Mouse (Mus musculus) stomach, embryonic 16.5 days (tissue): Measurements from ENCODE around the gene Tmem88b. TPM values are rescaled to one million over a fixed set of nuclear protein-coding genes. Genes with fewer than 3 reads are reported as not detected.
"Not testable (repeated sequence)": the region's sequence is repeated elsewhere in the genome, so short reads cannot be mapped to it uniquely, and the experiment has no call there.

Source experiments
- ATAC-seq: fragments of 200-750 bp; cut with Nextera tagmentation; 2 replicates; pipeline ENCODE4 v1.8.0; 2017; ENCODE audit warnings: moderate number of reproducible peaks, moderate TSS enrichment; ENCODE audit not compliant: insufficient read depth, low FRiP score
- H3K27ac ChIP-seq: fragments of 300-500 bp; sonication (generic); 2 replicates; pipeline ENCODE4 v1.5.1; 2014; ENCODE audit warnings: low read length
- H3K27me3 ChIP-seq: fragments of 300-500 bp; sonication (generic); 2 replicates; pipeline ENCODE4 v1.6.1; 2014; ENCODE audit warnings: low read length, control low read depth, mixed read lengths; ENCODE audit not compliant: control insufficient read depth, insufficient read depth
- H3K36me3 ChIP-seq: fragments of 300-500 bp; sonication (generic); 2 replicates; pipeline ENCODE4 v1.6.1; 2014; ENCODE audit warnings: low read length; ENCODE audit not compliant: control insufficient read depth, insufficient read depth
- H3K4me1 ChIP-seq: fragments of 300-500 bp; sonication (generic); 2 replicates; pipeline ENCODE4 v1.6.1; 2014; ENCODE audit warnings: low read length, control low read depth, mixed read lengths; ENCODE audit not compliant: control insufficient read depth, insufficient read depth
- H3K4me2 ChIP-seq: fragments of 300-500 bp; sonication (generic); 2 replicates; pipeline ENCODE4 v1.6.1; 2014; ENCODE audit warnings: low read depth, low read length, mixed read lengths
- H3K4me3 ChIP-seq: fragments of 300-500 bp; sonication (generic); replicated peaks from 2 replicates; pipeline ENCODE4 v1.5.1; 2014; ENCODE audit warnings: mild to moderate bottlenecking, low read length
- H3K9ac ChIP-seq: fragments of 300-500 bp; sonication (generic); 2 replicates; pipeline ENCODE4 v1.6.1; 2014; ENCODE audit warnings: low read length
- H3K9me3 ChIP-seq: fragments of 300-500 bp; sonication (generic); replicated peaks from 2 replicates; pipeline ENCODE4 v1.6.1; 2016; ENCODE audit warnings: low read length, control low read depth; ENCODE audit not compliant: control insufficient read depth
- WGBS: fragments of 180-500 bp; shearing (Covaris S2); extraction: QIAGEN DNeasy Blood & Tissue Kit; methylation state at CpG from one replicate; pipeline ENCODE4 v1.1.7; 2014; 5-methylcytosine and 5-hydroxymethylcytosine counted together
- polyA plus RNA-seq: library from polyadenylated mRNA; unstranded; fragments of >200 nt; fragmentation: Nextera tagmentation; extraction: Ambion mirVana; gene quantifications from 2 replicates; pipeline ENCODE4 v1.2.1, GENCODE M21; 2015

The Tmem88b gene
- polyA plus RNA-seq, 1 experiment from 2014 or later, result 0.43 TPM

DNA sequence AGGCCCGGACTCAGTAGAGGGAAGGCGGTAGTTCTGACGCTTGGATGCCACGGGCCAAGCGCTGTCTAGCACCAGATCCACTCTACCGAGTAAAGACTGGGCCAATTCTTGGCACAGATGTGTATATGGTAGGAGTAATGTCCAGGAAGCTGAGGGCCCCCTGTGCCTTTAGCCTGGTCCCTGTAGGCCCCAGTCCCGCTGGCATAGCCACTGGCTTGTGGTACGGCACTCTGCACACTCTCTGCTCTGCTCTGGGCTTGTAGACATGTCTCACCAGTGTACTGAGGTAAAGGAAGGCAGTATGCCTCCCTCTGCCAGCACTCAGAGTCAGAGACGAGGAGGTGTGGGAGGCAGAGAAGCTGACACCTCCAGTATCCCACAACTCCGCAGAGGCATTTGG lies 45.0 kb downstream of the Tmem88b start:
- not testable (repeated sequence) for H3K4me1 ChIP-seq, H3K9ac ChIP-seq, H3K4me3 ChIP-seq, H3K27ac ChIP-seq, H3K27me3 ChIP-seq, H3K9me3 ChIP-seq, ATAC-seq, H3K4me2 ChIP-seq
- WGBS, result 87% methylated on average over 10 of the region's 10 CpGs
- peaks cover 16% of the 10 kb centered on the region; the same call in 1 of the 2 replicates for H3K36me3 ChIP-seq

DNA sequence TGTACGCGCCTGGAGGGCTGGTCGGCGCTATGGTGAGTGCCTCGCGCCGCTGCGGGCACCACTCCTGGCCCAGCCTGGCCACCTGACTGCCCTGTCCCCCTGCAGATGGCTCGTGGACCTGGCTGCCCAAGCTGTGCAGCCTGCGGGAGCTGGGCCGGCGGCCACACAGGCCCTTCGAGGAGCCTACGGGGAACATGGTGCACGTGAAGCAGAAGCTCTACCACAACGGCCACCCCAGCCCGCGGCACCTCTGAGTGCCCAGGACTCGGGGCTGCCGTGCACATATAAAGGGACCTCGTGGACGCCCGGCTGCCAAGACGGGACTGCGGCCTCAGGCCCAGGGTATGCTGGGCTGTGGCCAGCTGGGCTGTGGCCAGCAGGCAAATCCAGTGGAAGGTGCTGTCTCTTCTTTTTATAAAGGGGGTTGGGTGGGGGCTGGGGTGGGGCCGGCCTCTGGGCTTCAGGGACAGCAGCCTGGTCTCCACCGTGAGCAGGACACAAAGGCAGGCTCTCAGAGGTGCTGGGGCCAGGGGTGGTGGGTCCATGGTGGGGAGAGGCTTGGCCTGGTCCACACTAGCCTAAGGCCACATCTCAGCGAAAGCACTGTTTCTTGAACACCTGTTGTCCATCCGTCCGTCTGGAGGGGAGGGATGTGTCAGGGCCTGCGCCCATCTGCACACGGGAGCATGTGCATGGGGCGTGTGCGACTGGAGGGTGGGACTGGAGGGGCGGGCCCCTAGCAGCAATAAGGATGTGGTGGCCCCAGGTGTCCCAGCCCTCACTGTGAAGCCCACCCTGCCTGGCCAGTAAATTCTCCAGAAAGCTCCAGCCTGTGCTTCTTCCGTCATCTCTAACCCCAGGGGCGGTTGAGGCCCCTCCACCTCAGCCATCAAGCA lies 45.7 kb downstream of the Tmem88b start:
- no peaks in the 10 kb centered on the region for H3K27me3 ChIP-seq
- no peaks in the 10 kb centered on the region for H3K9me3 ChIP-seq
- no peak overlapping the region for H3K4me3 ChIP-seq
- H3K4me2 ChIP-seq, result no peak overlapping the region
- no peak for ATAC-seq
- H3K36me3 ChIP-seq, result 0 out of 2 replicates have a peak, but pooled peaks cover 16% of the 10 kb centered on the region
- no peak overlapping the region for H3K27ac ChIP-seq
- peaks cover 11% of the 10 kb centered on the region for H3K4me1 ChIP-seq
- H3K9ac ChIP-seq, result no peak overlapping the region
- WGBS, result 83% methylated on average over 37 of the region's 37 CpGs

DNA sequence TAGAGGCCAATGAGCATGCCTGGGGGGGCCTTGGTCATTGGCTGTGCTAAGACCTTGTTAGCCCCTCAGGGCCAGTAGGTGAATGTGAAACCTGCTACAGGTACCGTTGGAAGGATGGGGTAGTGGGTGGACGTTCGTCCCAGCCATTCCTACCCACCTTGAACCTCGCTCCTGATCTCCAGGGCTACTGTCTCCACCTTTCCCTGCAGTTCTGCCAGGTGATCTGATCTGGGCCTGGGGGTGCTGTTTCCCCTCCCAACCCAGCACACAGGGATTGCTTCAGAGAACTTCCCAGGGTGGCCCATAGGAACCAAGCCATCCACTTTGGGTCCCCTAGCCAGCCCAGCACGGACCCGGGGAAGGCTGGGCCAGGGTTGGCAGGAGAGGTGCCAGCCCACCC lies 46.5 kb downstream of the Tmem88b start:
- Histone ChIP-seq H3K27ac (no peak overlapping the region), H3K4me1 (peaks cover 11% of the 10 kb centered on the region), H3K9me3 (no peaks in the 10 kb centered on the region), H3K4me2 (no peak overlapping the region), H3K4me3 (no peak overlapping the region), H3K27me3 (no peaks in the 10 kb centered on the region), H3K36me3 (0 out of 2 replicates have a peak, but pooled peaks cover 10% of the 10 kb centered on the region), H3K9ac (no peak overlapping the region)
- 75% methylated on average over 6 of the region's 6 CpGs for WGBS
- ATAC-seq, result no peak

DNA sequence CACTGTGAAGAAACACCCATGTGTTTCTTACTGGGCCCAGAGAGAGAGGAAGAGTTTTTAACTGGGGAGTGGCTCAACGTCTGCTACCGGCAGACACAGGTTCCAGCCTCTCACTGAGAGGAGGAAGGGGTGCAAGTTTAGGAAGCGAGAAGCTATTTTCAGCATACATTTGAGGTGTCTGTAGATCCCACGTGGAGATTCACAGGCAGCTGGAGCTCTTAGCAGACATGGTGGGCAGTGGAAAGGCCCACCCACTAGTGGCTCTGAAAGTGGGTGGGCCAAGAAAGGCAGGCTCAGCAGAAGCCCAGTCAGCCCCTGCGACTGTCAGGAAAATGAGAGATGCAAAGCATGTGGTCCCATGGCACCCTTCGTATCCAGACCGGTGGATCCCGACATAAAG lies 47.4 kb downstream of the Tmem88b start:
- no peak for ATAC-seq
- 40% methylated on average over 8 of the region's 8 CpGs for WGBS
- Histone ChIP-seq H3K27me3 (no peaks in the 10 kb centered on the region), H3K9me3 (no peaks in the 10 kb centered on the region), H3K36me3 (0 out of 2 replicates have a peak, but pooled peaks cover 10% of the 10 kb centered on the region), H3K4me2 (no peak overlapping the region), H3K9ac (no peak overlapping the region), H3K4me1 (peaks cover 14% of the 10 kb centered on the region), H3K4me3 (no peak overlapping the region), H3K27ac (no peak overlapping the region)

DNA sequence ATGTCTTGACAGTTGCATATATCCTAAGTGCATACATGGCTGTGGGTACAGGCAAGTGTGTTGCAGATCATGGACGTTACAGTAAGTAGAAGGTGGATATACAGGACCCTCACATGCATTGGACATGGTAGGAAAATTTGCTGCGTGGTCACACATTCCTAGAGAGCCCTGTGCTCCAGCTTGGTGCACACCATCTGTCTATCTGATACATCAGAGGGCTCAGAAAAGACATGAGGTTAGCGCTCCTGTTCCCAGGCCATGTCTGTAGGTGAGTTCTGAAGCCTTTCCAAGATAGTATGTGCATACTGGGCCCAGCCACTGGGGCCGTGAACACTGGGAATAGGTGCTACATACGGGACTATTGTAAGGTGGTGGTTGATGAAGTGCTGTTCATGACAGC lies 49.3 kb downstream of the Tmem88b start:
- ATAC-seq, result no peak
- Histone ChIP-seq H3K9ac (no peak overlapping the region), H3K9me3 (no peaks in the 10 kb centered on the region), H3K36me3 (0 out of 2 replicates have a peak, but pooled peaks cover 10% of the 10 kb centered on the region), H3K4me2 (no peak overlapping the region), H3K4me3 (no peak overlapping the region), H3K27me3 (no peaks in the 10 kb centered on the region), H3K4me1 (peaks cover 14% of the 10 kb centered on the region), H3K27ac (no peak overlapping the region)
- 91% methylated on average over 5 of the region's 5 CpGs for WGBS

DNA sequence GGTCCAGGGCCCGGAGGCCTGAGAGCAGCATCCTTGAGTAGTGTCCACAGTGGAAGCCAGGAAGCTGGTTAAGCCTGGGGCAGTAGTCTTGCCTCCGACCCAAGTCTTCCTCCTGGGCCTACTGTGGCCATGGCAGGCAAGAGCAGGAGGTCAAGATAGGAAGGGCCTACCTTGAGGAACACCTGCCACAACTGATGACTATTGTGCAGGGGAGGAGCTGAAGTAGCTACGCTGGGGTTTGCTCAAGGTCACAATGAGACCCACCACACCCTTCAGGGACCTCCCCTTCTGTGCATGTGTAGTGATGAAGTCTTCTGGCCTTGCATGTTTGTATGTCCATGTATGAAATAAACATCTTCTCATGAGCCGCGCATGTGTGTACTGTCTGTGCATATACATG lies 49.9 kb downstream of the Tmem88b start:
- Histone ChIP-seq H3K4me3 (peak overlapping the region; percentile 74), H3K36me3 (0 out of 2 replicates have a peak, but pooled peaks cover 10% of the 10 kb centered on the region), H3K27me3 (no peaks in the 10 kb centered on the region), H3K4me1 (peaks cover 14% of the 10 kb centered on the region), H3K4me2 (peak overlapping the region; percentile 94), H3K9me3 (no peaks in the 10 kb centered on the region), H3K9ac (peak overlapping the region; percentile 85), H3K27ac (no peak overlapping the region)
- WGBS, result 62% methylated on average over 5 of the region's 5 CpGs
- no peak for ATAC-seq

DNA sequence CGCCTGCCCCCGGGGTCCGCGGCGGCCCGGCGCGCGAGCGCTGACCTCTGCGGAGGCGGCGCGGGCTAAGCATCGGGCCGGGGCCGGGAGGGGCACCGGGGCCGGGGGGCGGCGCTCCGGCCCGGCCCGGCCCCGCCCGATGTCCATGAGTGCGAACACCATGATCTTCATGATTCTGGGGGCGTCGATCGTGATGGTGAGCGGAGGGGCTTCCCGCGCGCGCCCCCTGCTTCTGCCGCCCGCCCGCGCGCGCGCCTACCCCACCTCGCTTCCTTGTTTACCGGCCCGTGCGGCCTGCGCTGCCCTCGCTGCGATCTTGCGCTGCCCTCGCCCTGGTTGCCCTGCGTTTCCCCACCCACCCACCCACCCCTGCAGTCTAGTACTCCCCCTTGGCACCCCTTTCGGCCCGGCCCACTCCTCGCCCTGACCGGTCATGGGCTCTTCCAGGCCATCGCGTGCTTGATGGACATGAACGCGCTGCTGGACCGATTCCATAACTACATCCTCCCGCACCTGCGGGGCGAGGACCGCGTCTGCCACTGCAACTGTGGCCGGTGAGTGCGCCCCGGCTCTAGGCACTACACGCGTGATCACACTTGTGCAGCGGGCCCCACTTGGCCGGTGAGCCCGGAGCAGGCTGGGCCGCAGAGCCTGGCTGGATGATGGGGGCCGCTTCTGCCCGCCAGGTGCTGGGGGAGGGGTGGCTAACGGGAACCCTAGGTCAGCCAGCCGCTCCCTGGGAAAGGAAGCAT lies 50.5 kb downstream of the Tmem88b start:
- no peaks in the 10 kb centered on the region for H3K9me3 ChIP-seq

DNA sequence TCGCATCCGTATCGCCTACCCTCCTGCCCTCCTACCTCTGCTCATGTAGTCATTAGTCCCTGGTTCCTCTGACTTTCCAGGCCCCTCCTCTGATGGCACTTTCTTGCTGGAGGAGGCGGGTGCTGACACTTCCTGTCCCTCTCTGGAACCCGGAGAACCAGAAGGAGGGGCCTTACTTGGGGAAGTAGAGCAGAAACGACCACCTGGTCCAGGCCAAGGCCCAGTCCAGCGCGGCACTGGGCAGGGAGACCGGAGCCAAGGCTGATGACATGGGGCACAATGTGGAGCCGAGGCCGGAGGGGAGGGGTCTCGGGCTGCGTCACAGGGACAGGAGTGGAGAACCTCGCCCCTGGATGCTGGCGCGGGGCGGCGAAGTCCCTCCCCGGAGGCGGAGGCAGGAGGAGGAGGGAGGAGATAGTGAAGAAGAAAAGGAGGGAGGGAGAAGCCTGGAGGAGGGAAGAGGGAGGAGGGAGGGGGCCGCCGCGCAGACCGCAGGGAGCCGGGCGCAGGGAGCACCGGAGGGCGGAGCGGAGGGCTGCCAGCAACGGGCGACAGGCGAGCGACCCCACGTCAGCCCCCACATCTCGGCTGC lies 51.2 kb downstream of the Tmem88b start, which contains the start of gene Tmem240:
Gene Tmem240 (plus strand): TSS at position 451 of the 592 bp plus-strand sequence.
- H3K9me3 ChIP-seq, result no peaks in the 10 kb centered on the region

More for the DNA sequence above, 50.5 kb downstream of the Tmem88b start:
- H3K27me3 ChIP-seq, result no peaks in the 10 kb centered on the region
- peak overlapping the region; percentile 85 for H3K9ac ChIP-seq
- peak overlapping the region; percentile 74 for H3K4me3 ChIP-seq
- H3K36me3 ChIP-seq, result 0 out of 2 replicates have a peak, but pooled peaks cover 4% of the 10 kb centered on the region
- ATAC-seq, result peak; percentile 77
- H3K4me2 ChIP-seq, result peak overlapping the region; percentile 94
- H3K4me1 ChIP-seq, result peaks cover 14% of the 10 kb centered on the region
- peak overlapping the region; percentile 57 for H3K27ac ChIP-seq
- WGBS, result 1% methylated on average over 79 of the region's 79 CpGs

More for the DNA sequence above, 51.2 kb downstream of the Tmem88b start, which contains the start of gene Tmem240:
- peak within 1 kb of the TSS; percentile 57 for H3K27ac ChIP-seq
- ATAC-seq, result peak; percentile 94
- peak within 1 kb of the TSS; percentile 85 for H3K9ac ChIP-seq
- no peaks in the 10 kb centered on the region for H3K27me3 ChIP-seq
- under 1% methylated on average over 27 of the region's 35 CpGs for WGBS
- H3K4me2 ChIP-seq, result peak within 1 kb of the TSS; percentile 94
- peaks cover 14% of the 10 kb centered on the region for H3K4me1 ChIP-seq
- H3K4me3 ChIP-seq, result peak within 1 kb of the TSS; percentile 74
- H3K36me3 ChIP-seq, result no peaks in the 10 kb centered on the region
